In the genomic region with DNA sequence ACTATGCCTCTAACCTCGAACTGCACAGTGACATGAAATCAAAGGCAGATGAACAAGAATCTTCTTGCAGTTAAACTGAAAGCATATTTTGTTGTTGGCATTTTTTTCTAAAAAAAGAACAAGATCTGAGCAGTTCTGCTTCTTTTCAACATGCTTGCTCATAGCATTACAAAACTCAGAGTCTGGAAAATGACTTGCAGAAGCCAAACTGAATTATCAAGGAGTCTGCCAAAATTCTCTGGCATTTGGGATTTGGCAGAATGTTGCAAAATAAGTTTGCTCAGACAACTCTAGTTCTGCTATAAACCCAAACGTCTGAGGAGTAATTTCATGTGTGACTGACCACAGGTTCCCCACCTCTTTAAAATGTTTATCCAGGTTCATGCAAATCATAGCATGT, we compare ENCODE assay signal across 16 mouse cellular contexts.
A peak's percentile ranks its signal among the peaks of the same experiment; 100 is the strongest.
DNase-seq lines count a peak whose midpoint lies in the region; ATAC-seq and TF ChIP-seq lines count a peak whose summit lies in the region.
"Had no signal": no experiment of that assay in that cellular context is flagged by ENCODE, and none has a peak within 500 bp of the region (broad histone marks: within the 10 kb centered on the region; RNA-seq: fewer than 3 reads in every experiment).

No protein-coding gene starts in this region.

- no peaks in the 10 kb centered on the region for H3K4me1 ChIP-seq in embryonic facial prominence, embryonic 14.5 days (ENCODE audit: control insufficient read depth, insufficient read depth, low read length)
- no peaks in the 10 kb centered on the region for H3K4me1 ChIP-seq in embryonic facial prominence, embryonic 10.5 days
- H3K4me1 ChIP-seq in midbrain, postnatal 0 days (ENCODE audit: insufficient read depth, low read length), result no peaks in the 10 kb centered on the region
- H3K4me1 ChIP-seq in midbrain, embryonic 15.5 days, result no peaks in the 10 kb centered on the region
- H3K4me1 ChIP-seq: hindbrain, embryonic 15.5 days; kidney, embryonic 15.5 days; liver, embryonic 15.5 days; midbrain, embryonic 10.5 days had no signal

- H3K27me3 ChIP-seq in embryonic facial prominence, embryonic 14.5 days (replicated peaks; ENCODE audit: control insufficient read depth, insufficient read depth, low read length), result no peaks in the 10 kb centered on the region
- no peaks in the 10 kb centered on the region for H3K27me3 ChIP-seq in embryonic facial prominence, embryonic 10.5 days (replicated peaks; ENCODE audit: low read depth, poor library complexity, severe bottlenecking)
- H3K27me3 ChIP-seq in midbrain, postnatal 0 days (ENCODE audit: insufficient read depth, low read length), result no peaks in the 10 kb centered on the region
- H3K27me3 ChIP-seq in midbrain, embryonic 15.5 days (replicated peaks), result no peaks in the 10 kb centered on the region
- H3K27me3 ChIP-seq: heart, embryonic 13.5 days; hindbrain, embryonic 15.5 days; kidney, embryonic 15.5 days; liver, embryonic 15.5 days had no signal

- no peaks in the 10 kb centered on the region for H3K9me3 ChIP-seq in embryonic facial prominence, embryonic 14.5 days (ENCODE audit: control insufficient read depth, low read length)
- H3K9me3 ChIP-seq in embryonic facial prominence, embryonic 10.5 days, result no peaks in the 10 kb centered on the region
- H3K9me3 ChIP-seq in midbrain, postnatal 0 days (ENCODE audit: low read length), result no peaks in the 10 kb centered on the region
- no peaks in the 10 kb centered on the region for H3K9me3 ChIP-seq in midbrain, embryonic 15.5 days
- H3K9me3 ChIP-seq: heart, embryonic 13.5 days; hindbrain, embryonic 15.5 days; kidney, embryonic 15.5 days; liver, embryonic 15.5 days; midbrain, embryonic 10.5 days had no signal

- no peaks in the 10 kb centered on the region for H3K36me3 ChIP-seq in embryonic facial prominence, embryonic 14.5 days (ENCODE audit: control insufficient read depth, insufficient read depth, low read length)
- H3K36me3 ChIP-seq in embryonic facial prominence, embryonic 10.5 days (replicated peaks), result no peaks in the 10 kb centered on the region
- H3K36me3 ChIP-seq in midbrain, postnatal 0 days (ENCODE audit: insufficient read depth, low read length), result no peaks in the 10 kb centered on the region
- H3K36me3 ChIP-seq in midbrain, embryonic 15.5 days (replicated peaks), result no peaks in the 10 kb centered on the region
- H3K36me3 ChIP-seq: heart, embryonic 13.5 days; hindbrain, embryonic 15.5 days; kidney, embryonic 15.5 days; liver, embryonic 15.5 days; midbrain, embryonic 10.5 days had no signal

- no peak overlapping the region for H3K4me2 ChIP-seq in embryonic facial prominence, embryonic 14.5 days (ENCODE audit: low read depth, low read length)
- no peak overlapping the region for H3K4me2 ChIP-seq in midbrain, postnatal 0 days (ENCODE audit: low read depth, low read length, poor library complexity, severe bottlenecking)
- no peak overlapping the region for H3K4me2 ChIP-seq in midbrain, embryonic 15.5 days
- H3K4me2 ChIP-seq: heart, embryonic 13.5 days; hindbrain, embryonic 15.5 days; kidney, embryonic 15.5 days; liver, embryonic 15.5 days had no signal

- TF ChIP-seq CTCF in midbrain, postnatal 0 days (IDR thresholded peaks at IDR 0.05), result no peak

- no peak overlapping the region for H3K9ac ChIP-seq in embryonic facial prominence, embryonic 14.5 days (ENCODE audit: low read depth, low read length)
- H3K9ac ChIP-seq in midbrain, postnatal 0 days (replicated peaks; ENCODE audit: low read length, poor library complexity, severe bottlenecking), result no peak overlapping the region
- no peak overlapping the region for H3K9ac ChIP-seq in midbrain, embryonic 15.5 days
- H3K9ac ChIP-seq: heart, embryonic 13.5 days; hindbrain, embryonic 15.5 days; kidney, embryonic 15.5 days; liver, embryonic 15.5 days had no signal

- H3K27ac ChIP-seq in embryonic facial prominence, embryonic 14.5 days (replicated peaks; ENCODE audit: low read depth, low read length), result no peak overlapping the region
- no peak overlapping the region for H3K27ac ChIP-seq in embryonic facial prominence, embryonic 10.5 days (replicated peaks)
- H3K27ac ChIP-seq in midbrain, postnatal 0 days (ENCODE audit: low read depth, low read length), result no peak overlapping the region
- H3K27ac ChIP-seq in midbrain, embryonic 15.5 days, result no peak overlapping the region
- H3K27ac ChIP-seq: heart, embryonic 13.5 days; hindbrain, embryonic 15.5 days; kidney, embryonic 15.5 days; liver, embryonic 15.5 days; midbrain, embryonic 10.5 days had no signal

- WGBS in embryonic facial prominence, embryonic 14.5 days, result 31% methylated on average over 2 of the region's 2 CpGs
- 69% methylated on average over 2 of the region's 2 CpGs for WGBS in embryonic facial prominence, embryonic 10.5 days
- WGBS in midbrain, postnatal 0 days, result 63% methylated on average over 2 of the region's 2 CpGs
- WGBS in midbrain, embryonic 15.5 days, result 69% methylated on average over 2 of the region's 2 CpGs

- no peak for ATAC-seq in embryonic facial prominence, embryonic 14.5 days (ENCODE audit: low read depth)
- ATAC-seq in midbrain, postnatal 0 days (ENCODE audit: low FRiP score), result no peak
- ATAC-seq in midbrain, embryonic 15.5 days (replicated peaks), result no peak

- no peak overlapping the region for H3K4me3 ChIP-seq in embryonic facial prominence, embryonic 14.5 days (ENCODE audit: low read depth, low read length)
- no peak overlapping the region for H3K4me3 ChIP-seq in embryonic facial prominence, embryonic 10.5 days
- H3K4me3 ChIP-seq in midbrain, postnatal 0 days (ENCODE audit: low read depth, low read length), result no peak overlapping the region
- no peak overlapping the region for H3K4me3 ChIP-seq in midbrain, embryonic 15.5 days
- H3K4me3 ChIP-seq: erythroblast, embryonic 14.5 days; heart, embryonic 13.5 days; hindbrain, embryonic 15.5 days; kidney, embryonic 15.5 days; liver, embryonic 15.5 days; midbrain, embryonic 10.5 days had no signal

- DNase-seq in embryonic facial prominence, embryonic 14.5 days (ENCODE audit: low spot score), result peak; percentile 82
- no peak for DNase-seq in embryonic facial prominence, embryonic 10.5 days (ENCODE audit: low spot score)
- DNase-seq in heart, adult 8-10 months (ENCODE audit: low spot score), result peak; percentile 16
- DNase-seq in heart, postnatal 25 days (ENCODE audit: low spot score), result no peak
- peak; percentile 17 for DNase-seq in midbrain, postnatal 0 days (ENCODE audit: low spot score)
- DNase-seq in lung, postnatal 14 days, result peak; percentile 2
- DNase-seq in kidney, postnatal 14 days, result no peak
- DNase-seq: cerebellum, adult 11-12 months; thymus, postnatal 36 days had no signal

- intact Hi-C loops in heart, postnatal 25 days (cut with DNase I), result no loop called here

Comparison
In these comparisons a context has a peak if more than half of its experiments do, and no peak if none do; other contexts are left out.
1. DNase-seq: peak in embryonic facial prominence, embryonic 14.5 days (single experiment), heart, adult 8-10 months (single experiment), midbrain, postnatal 0 days (single experiment) and lung, postnatal 14 days (single experiment); none in embryonic facial prominence, embryonic 10.5 days (single experiment), heart, postnatal 25 days (single experiment) and kidney, postnatal 14 days (single experiment).